ENCODE assay signal across 8 mouse cellular contexts in genomic region chr2:152817596-152818291, GRCm38 (mm10). TPM values are rescaled to one million over a fixed set of nuclear protein-coding genes. Genes with fewer than 3 reads are reported as not detected.
A peak's percentile ranks its signal among the peaks of the same experiment; 100 is the strongest.
DNase-seq lines count a peak whose midpoint lies in the region; ATAC-seq and TF ChIP-seq lines count a peak whose summit lies in the region.

No protein-coding gene starts in this region.

- peaks cover 75% of the 10 kb centered on the region for H3K4me1 ChIP-seq in heart, embryonic 11.5 days (ENCODE audit: control insufficient read depth, insufficient read depth, low read length)
- H3K4me1 ChIP-seq in kidney, postnatal 0 days (replicated peaks; ENCODE audit: insufficient read depth, low read length) = peaks cover 49% of the 10 kb centered on the region
- peaks cover 40% of the 10 kb centered on the region for H3K4me1 ChIP-seq in midbrain, embryonic 16.5 days (ENCODE audit: control insufficient read depth, insufficient read depth, low read length)

- peak; percentile 30 for DNase-seq in adrenal gland, adult 2 months
- DNase-seq in adrenal gland, postnatal 10 days = no peak
- DNase-seq in thymus, postnatal 14 days = peak; percentile 22
- no peak for DNase-seq in thymus, postnatal 36 days
- no peak for DNase-seq in kidney, postnatal 0 days (ENCODE audit: low spot score)
- DNase-seq in left cerebral cortex, adult 8-10 months (ENCODE audit: low spot score in 2 of 2) = no peak

- H3K4me2 ChIP-seq in heart, embryonic 11.5 days = peak overlapping the region; percentile 46
- no peak overlapping the region for H3K4me2 ChIP-seq in kidney, postnatal 0 days (ENCODE audit: low read length)
- no peak overlapping the region for H3K4me2 ChIP-seq in midbrain, embryonic 16.5 days (ENCODE audit: low read length)

- TF ChIP-seq CTCF in kidney, postnatal 0 days (IDR thresholded peaks at IDR 0.05; ENCODE audit: low read depth) = no peak

- peak; percentile 28 for ATAC-seq in heart, embryonic 11.5 days (replicated peaks; ENCODE audit: insufficient number of reproducible peaks, low FRiP score, low TSS enrichment)
- no peak for ATAC-seq in kidney, postnatal 0 days (replicated peaks; ENCODE audit: low FRiP score, low read depth)
- ATAC-seq in midbrain, embryonic 16.5 days = 0 out of 2 replicates have a peak, but pooled peaks have one; percentile 40

- H3K4me3 ChIP-seq in heart, embryonic 11.5 days (ENCODE audit: low read depth, low read length) = no peak overlapping the region; the same call in 1 of the 2 replicates
- no peak overlapping the region for H3K4me3 ChIP-seq in kidney, postnatal 0 days (replicated peaks; ENCODE audit: low read depth, low read length)
- H3K4me3 ChIP-seq in midbrain, embryonic 16.5 days (ENCODE audit: low read depth, low read length) = no peak overlapping the region

- H3K9me3 ChIP-seq in heart, embryonic 11.5 days (replicated peaks; ENCODE audit: control insufficient read depth, low read length) = no peaks in the 10 kb centered on the region
- no peaks in the 10 kb centered on the region for H3K9me3 ChIP-seq in kidney, postnatal 0 days (replicated peaks; ENCODE audit: low read length)
- no peaks in the 10 kb centered on the region for H3K9me3 ChIP-seq in midbrain, embryonic 16.5 days (replicated peaks; ENCODE audit: control insufficient read depth, low read length, poor library complexity, severe bottlenecking)

- no peaks in the 10 kb centered on the region for H3K27me3 ChIP-seq in heart, embryonic 11.5 days (ENCODE audit: control insufficient read depth, insufficient read depth, low read length)
- H3K27me3 ChIP-seq in kidney, postnatal 0 days (ENCODE audit: insufficient read depth, low read length) = no peaks in the 10 kb centered on the region
- no peaks in the 10 kb centered on the region for H3K27me3 ChIP-seq in midbrain, embryonic 16.5 days (ENCODE audit: control insufficient read depth, insufficient read depth, low read depth, low read length)

- H3K36me3 ChIP-seq in heart, embryonic 11.5 days (ENCODE audit: control insufficient read depth, insufficient read depth, low read length) = no peaks in the 10 kb centered on the region
- H3K36me3 ChIP-seq in kidney, postnatal 0 days (ENCODE audit: insufficient read depth, low read length) = 0 out of 2 replicates have a peak, but pooled peaks cover 3% of the 10 kb centered on the region
- no peaks in the 10 kb centered on the region for H3K36me3 ChIP-seq in midbrain, embryonic 16.5 days (ENCODE audit: control insufficient read depth, insufficient read depth, low read length)

- 36% methylated on average over 6 of the region's 6 CpGs for WGBS in heart, embryonic 11.5 days (ENCODE audit: insufficient replicate concordance)
- 24% methylated on average over 6 of the region's 6 CpGs for WGBS in kidney, postnatal 0 days
- WGBS in midbrain, embryonic 16.5 days = 43% methylated on average over 6 of the region's 6 CpGs

- H3K9ac ChIP-seq in heart, embryonic 11.5 days (ENCODE audit: low read depth, low read length) = peak overlapping the region; percentile 54
- H3K9ac ChIP-seq in kidney, postnatal 0 days (ENCODE audit: low read depth, low read length) = 0 out of 2 replicates have a peak overlapping the region, but pooled peaks have one; percentile 29
- 0 out of 2 replicates have a peak overlapping the region, but pooled peaks have one; percentile 15 for H3K9ac ChIP-seq in midbrain, embryonic 16.5 days (ENCODE audit: low read depth, low read length)

- peak overlapping the region; percentile 87 for H3K27ac ChIP-seq in heart, embryonic 11.5 days (ENCODE audit: low read depth, low read length)
- peak overlapping the region; percentile 87 for H3K27ac ChIP-seq in kidney, postnatal 0 days
- no peak overlapping the region for H3K27ac ChIP-seq in midbrain, embryonic 16.5 days (ENCODE audit: low read length)

RNA-seq across cellular contexts. Expression of gene Bcl2l1, which starts 13.8 kb away (rescaled TPM):
- 10 to 100 TPM; 54.3 to 79.7 TPM for total RNA-seq in adrenal gland, adult 2 months (2021)
- polyA plus RNA-seq in adrenal gland, adult 2 months (2012; rRNA removed) = 42.4 and 43.8 TPM in 2 replicates
- 10 to 100 TPM; 49.3 to 56.2 TPM for total RNA-seq in adrenal gland, postnatal 10 days (2021)
- polyA plus RNA-seq in heart, embryonic 11.5 days (2014; fragmentation: Nextera tagmentation; extraction: Ambion mirVana) = 69.8 and 73.1 TPM in 2 replicates
- polyA plus RNA-seq in kidney, postnatal 0 days (2015; fragmentation: Nextera tagmentation; extraction: Ambion mirVana) = 95.6 and 98.7 TPM in 2 replicates
- 186 and 194 TPM in 2 replicates for polyA plus RNA-seq in midbrain, embryonic 16.5 days (2015; fragmentation: Nextera tagmentation; extraction: Ambion mirVana)
- 100 to 1,000 TPM; 125 to 143 (median 135) TPM for total RNA-seq in left cerebral cortex, adult 8-10 months (2022)

RNA-seq across cellular contexts. Expression of gene Tpx2, which starts 30.0 kb away (rescaled TPM):
- total RNA-seq in adrenal gland, adult 2 months (2021) = 1 to 10 TPM; 2.0 to 4.2 TPM
- polyA plus RNA-seq in adrenal gland, adult 2 months (2012; rRNA removed) = 0.18 and 0.40 TPM in 2 replicates
- total RNA-seq in adrenal gland, postnatal 10 days (2021) = 10 to 100 TPM; 18.4 to 21.4 TPM
- polyA plus RNA-seq in heart, embryonic 11.5 days (2014; fragmentation: Nextera tagmentation; extraction: Ambion mirVana) = 81.0 and 88.3 TPM in 2 replicates
- polyA plus RNA-seq in kidney, postnatal 0 days (2015; fragmentation: Nextera tagmentation; extraction: Ambion mirVana) = 37.3 and 41.4 TPM in 2 replicates
- 10.5 and 11.1 TPM in 2 replicates for polyA plus RNA-seq in midbrain, embryonic 16.5 days (2015; fragmentation: Nextera tagmentation; extraction: Ambion mirVana)
- total RNA-seq in left cerebral cortex, adult 8-10 months (2022) = 1 to 10 TPM; 1.9 to 2.9 (median 2.2) TPM

Comparison
In these comparisons a context has a peak if more than half of its experiments do, and no peak if none do; other contexts are left out.
1. DNase-seq: peak in adrenal gland, adult 2 months (single experiment) and thymus, postnatal 14 days (single experiment); none in adrenal gland, postnatal 10 days (single experiment), thymus, postnatal 36 days (0 of 2), kidney, postnatal 0 days (single experiment) and left cerebral cortex, adult 8-10 months (0 of 2).
2. Peak in every context shown above with its lines, with median percentiles within 50 percentile points of each other: H3K9ac ChIP-seq.